Mouse (Mus musculus) brown adipose tissue, adult 24 weeks (tissue): ENCODE results near the gene Plxnd1. TPM values are rescaled to one million over a fixed set of nuclear protein-coding genes. Genes with fewer than 3 reads are reported as not detected.

Source experiments
- H3K27ac ChIP-seq: fragments of 200-500 bp; replicated peaks from 2 replicates; pipeline ENCODE4 v1.5.1; 2012; ENCODE audit warnings: low read depth, mild to moderate bottlenecking, low read length
- H3K4me1 ChIP-seq: fragments of 200-500 bp; 2 replicates; pipeline ENCODE4 v1.6.1; 2012; ENCODE audit warnings: low read length, mixed read lengths; ENCODE audit not compliant: control insufficient read depth, insufficient read depth, insufficient read length
- H3K4me3 ChIP-seq: fragments of 200-500 bp; 2 replicates; pipeline ENCODE4 v1.5.1; 2012; ENCODE audit warnings: low read depth, mild to moderate bottlenecking, low read length, moderate library complexity; ENCODE audit not compliant: insufficient read depth
- polyA plus RNA-seq: library from polyadenylated mRNA; stranded (reverse); fragments of >200 nt; gene quantifications from 2 replicates; pipeline ENCODE4 v1.2.4, GENCODE M21; 2012; ENCODE audit not compliant: missing spikeins, insufficient read depth, insufficient read length

Gene Plxnd1
- polyA plus RNA-seq, 1 experiment = 24.0 TPM

DNA sequence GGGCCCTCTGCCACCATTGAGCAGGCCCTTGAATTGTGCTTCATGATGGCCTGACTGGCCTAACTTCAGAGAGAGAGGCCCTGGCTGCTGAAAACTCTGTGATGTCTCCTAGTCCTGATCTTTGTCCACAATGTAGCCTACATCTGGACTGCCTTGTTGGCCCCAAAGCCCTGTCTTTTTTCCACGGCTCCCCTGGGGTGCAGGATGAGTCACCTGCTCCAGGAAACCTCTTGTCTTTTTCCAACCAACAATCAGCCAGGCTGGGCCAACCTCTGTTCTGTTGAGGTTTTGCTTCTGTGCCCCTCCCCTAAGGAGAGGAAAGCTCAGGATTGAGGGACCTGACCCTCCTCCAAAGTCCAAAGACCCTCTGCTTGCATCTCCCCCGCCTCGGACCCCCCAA is 33.1 kb downstream of the Plxnd1 start:
- Histone ChIP-seq H3K27ac (peak overlapping the region; percentile 20; the same call in 1 of the 2 replicates), H3K4me1 (peaks cover 39% of the 10 kb centered on the region), H3K4me3 (no peak overlapping the region)

GRCm38 (mm10) chr6:115960322-115960721 is 34.5 kb downstream of the Plxnd1 start:
- Histone ChIP-seq H3K27ac (no peak overlapping the region), H3K4me3 (no peak overlapping the region), H3K4me1 (peaks cover 44% of the 10 kb centered on the region)

DNA sequence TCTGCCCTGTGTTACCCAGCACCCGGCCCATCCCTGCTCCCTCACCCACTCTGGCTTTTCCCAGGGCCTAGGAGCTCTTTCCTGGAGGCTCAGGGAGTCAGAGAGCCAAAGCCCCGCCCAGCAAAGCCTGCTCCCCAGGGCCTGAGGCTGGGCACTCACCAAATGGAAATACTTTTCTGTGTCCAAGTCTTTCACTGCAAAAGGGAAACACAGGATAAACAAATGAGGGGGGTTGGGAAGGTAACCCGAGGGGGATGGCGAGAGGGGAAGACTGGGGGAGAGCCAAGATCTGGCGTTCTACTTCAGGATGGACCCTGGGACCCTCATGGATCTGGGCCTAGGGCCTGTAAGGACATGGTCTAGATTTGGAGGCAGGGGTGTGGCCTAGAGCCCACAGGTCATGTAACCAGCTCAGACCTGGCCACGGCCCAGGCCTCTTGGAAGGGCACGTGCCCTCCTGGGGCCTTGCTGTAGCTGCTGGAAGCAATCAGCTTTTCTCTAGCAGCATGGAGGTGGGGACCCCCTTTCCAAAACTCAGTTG is 35.6 kb downstream of the Plxnd1 start:
- H3K4me3 ChIP-seq = no peak overlapping the region
- peaks cover 47% of the 10 kb centered on the region for H3K4me1 ChIP-seq
- H3K27ac ChIP-seq = peak overlapping the region; percentile 95

DNA sequence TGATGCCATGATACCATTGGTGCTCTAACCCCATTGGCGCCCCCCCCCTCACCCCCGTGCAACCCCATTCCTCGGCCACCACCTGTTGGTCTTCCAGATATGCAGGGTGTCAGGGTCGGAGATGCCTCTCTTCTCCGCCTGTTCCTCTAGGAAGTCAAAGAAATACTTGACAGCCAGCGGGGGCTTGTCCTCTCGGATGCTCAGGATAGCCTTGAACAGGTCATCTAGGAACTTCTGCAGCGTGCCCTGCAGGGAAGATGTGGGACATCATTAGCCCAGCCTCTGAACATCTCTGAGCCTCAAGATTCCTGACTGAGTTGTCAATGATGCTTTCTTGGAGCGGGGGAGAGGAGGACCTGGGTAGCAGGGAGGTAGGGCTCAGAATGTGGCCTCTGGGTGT is 36.4 kb downstream of the Plxnd1 start:
- H3K4me3 ChIP-seq = no peak overlapping the region
- H3K4me1 ChIP-seq = peaks cover 50% of the 10 kb centered on the region
- peak overlapping the region; percentile 66 for H3K27ac ChIP-seq

DNA sequence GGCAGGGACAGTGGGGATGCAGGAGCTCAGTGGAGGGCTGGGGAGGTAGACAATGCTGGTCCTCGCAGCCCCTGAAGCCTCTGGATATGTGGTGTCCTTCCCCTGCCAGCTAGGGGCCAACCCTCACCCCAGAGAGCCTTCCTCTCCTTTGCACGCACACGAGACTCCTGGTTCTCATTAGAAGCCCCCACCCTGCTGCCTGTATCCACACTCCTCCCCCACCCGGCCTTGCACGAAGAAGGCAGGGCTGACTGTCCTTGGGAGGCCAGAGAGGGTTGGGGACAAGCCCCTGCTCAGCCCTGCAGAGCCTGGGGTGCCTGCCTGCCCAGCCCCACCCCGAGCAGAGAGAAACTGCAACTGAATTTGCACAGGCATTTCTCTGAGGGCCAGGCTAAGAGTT is 37.1 kb downstream of the Plxnd1 start:
- Histone ChIP-seq H3K27ac (peak overlapping the region; percentile 45; the same call in 1 of the 2 replicates), H3K4me1 (peaks cover 46% of the 10 kb centered on the region), H3K4me3 (no peak overlapping the region)

DNA sequence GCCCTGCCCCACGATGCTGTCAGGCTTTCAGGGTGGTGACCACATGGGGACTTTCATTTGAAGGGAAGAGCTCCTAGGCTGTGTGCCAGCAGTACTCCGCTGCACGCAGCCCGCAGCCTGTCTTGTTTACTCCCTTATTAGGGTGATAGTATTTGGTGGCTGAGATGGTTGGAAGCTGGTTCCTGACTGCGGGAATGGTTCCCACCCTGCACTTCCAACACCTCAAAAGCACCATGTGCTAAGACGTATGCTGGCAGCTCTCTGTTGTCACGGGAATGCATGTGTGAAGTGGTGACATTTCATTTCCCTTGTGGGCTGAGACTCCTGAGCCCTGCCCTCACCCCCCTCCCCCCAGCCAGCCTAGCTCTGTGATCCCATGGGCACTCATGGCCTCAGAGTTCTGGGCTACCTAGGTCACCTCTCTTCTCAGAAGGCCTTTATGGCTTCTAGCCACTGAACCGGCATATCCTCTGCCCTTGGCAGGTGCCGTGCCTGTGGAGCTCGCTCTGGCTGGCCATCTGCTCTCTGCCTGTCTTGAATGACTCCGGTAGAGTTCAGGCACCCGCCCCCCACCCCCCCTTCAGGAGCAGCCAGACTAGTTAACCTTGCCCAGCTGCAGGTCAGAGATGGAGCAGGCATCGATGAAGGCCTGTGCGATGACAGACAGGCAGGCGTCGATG is 37.7 kb downstream of the Plxnd1 start:
- Histone ChIP-seq H3K27ac (peak overlapping the region; percentile 45), H3K4me3 (no peak overlapping the region), H3K4me1 (peaks cover 43% of the 10 kb centered on the region)

DNA sequence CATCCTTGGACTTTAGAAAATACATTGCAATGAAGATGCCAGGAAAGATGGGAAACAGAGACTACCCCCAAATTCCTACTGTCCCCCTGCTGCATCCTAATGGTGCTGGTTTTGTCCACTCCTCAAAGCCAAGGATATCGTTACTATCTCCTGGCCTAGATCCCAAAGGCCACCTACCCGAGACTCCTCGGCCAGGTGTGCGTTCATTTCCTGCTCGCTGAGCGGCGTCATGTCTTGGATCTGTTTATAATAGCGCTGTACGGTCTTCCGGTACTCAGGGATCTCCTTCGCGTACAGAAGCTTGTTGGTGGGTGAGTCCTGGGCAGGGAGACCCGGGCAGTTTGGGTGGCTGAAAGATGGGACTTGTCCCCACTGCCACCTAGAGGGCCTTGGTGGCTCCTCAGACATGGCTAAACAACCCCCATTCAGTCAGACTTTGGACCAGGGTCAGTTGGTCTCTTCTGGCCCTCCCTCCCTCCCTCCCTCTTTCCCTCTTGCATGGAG is 38.3 kb downstream of the Plxnd1 start:
- Histone ChIP-seq H3K27ac (0 out of 2 replicates have a peak overlapping the region, but pooled peaks have one; percentile 14), H3K4me1 (peaks cover 43% of the 10 kb centered on the region), H3K4me3 (no peak overlapping the region)

DNA sequence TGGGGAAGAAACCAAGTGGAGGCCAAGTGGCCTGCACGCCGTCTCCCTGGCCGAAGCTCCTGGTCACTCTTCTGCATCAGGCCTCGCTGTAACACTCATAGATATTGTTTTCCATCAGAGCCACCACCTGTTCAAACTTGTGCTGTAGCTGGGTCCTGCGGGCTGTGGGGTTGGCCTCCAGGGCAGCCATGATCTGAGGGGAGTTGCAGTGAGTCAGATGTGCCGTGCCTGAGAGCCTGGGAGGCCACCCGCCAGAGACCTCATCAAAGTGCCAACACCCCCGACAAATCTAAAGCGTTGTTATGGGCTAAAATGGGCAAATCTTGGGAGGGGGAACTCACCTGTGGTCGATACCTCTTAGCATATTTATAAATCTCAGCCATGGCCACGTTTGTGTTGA is 39.1 kb downstream of the Plxnd1 start:
- Histone ChIP-seq H3K4me3 (no peak overlapping the region), H3K27ac (no peak overlapping the region; the same call in 1 of the 2 replicates), H3K4me1 (peaks cover 43% of the 10 kb centered on the region)

- H3K4me3 ChIP-seq = no peak overlapping the region
- peaks cover 40% of the 10 kb centered on the region for H3K4me1 ChIP-seq
- H3K27ac ChIP-seq = peak overlapping the region; percentile 35
Observed at GRCm38 (mm10) chr6:115955169-115955568, 39.6 kb downstream of the Plxnd1 start.

DNA sequence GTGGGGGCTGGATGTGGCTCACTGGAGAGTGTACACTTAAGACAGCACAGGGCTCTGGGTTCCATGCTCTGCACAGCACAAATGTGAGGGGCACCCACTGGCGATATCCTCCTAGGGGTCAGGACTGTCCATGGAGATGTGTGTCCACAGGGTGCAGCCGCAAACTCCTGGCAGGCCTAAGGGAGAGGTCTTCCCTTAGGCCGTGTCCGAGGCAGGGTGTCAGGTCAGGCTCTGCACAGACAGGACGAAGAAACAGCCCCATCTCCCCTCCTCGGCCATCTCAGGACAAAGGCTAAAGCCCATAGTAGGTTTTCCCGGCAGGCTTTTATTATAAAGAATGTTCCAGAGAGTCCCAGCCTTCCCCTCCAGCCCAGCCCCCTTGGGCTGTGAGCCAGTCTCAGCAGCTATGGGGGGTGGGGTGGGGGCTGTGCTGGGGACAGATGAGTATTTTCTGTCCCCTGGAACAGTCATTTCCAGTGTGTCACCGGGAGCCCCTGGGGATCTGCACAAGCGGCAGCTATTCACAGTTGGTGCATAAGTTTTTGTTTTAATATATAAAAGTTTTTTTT is 40.2 kb downstream of the Plxnd1 start:
- Histone ChIP-seq H3K27ac (peak overlapping the region; percentile 61), H3K4me1 (peaks cover 35% of the 10 kb centered on the region)

GRCm38 (mm10) chr6:115946389-115946788 is 48.4 kb downstream of the Plxnd1 start:
- H3K4me1 ChIP-seq = peaks cover 7% of the 10 kb centered on the region
- H3K4me3 ChIP-seq = no peak overlapping the region
- no peak overlapping the region for H3K27ac ChIP-seq

More for the DNA sequence above, 40.2 kb downstream of the Plxnd1 start:
- H3K4me3 ChIP-seq = no peak overlapping the region

- Histone ChIP-seq H3K4me3 (no peak overlapping the region), H3K27ac (no peak overlapping the region), H3K4me1 (peaks cover 8% of the 10 kb centered on the region)
Observed at GRCm38 (mm10) chr6:115945633-115946032, 49.2 kb downstream of the Plxnd1 start.

GRCm38 (mm10) chr6:115944638-115945037 is 50.2 kb downstream of the Plxnd1 start, which contains the start of gene H1foo:
Gene H1foo (plus strand): TSS chr6:115944938.
- peaks cover 8% of the 10 kb centered on the region for H3K4me1 ChIP-seq
- H3K27ac ChIP-seq = no peak within 1 kb of the TSS
- H3K4me3 ChIP-seq = no peak within 1 kb of the TSS

GRCm38 (mm10) chr6:115943498-115944427 is 51.0 kb downstream of the Plxnd1 start:
- H3K27ac ChIP-seq = peak overlapping the region; percentile 31; the same call in 1 of the 2 replicates
- H3K4me1 ChIP-seq = peaks cover 8% of the 10 kb centered on the region
- H3K4me3 ChIP-seq = no peak overlapping the region

DNA sequence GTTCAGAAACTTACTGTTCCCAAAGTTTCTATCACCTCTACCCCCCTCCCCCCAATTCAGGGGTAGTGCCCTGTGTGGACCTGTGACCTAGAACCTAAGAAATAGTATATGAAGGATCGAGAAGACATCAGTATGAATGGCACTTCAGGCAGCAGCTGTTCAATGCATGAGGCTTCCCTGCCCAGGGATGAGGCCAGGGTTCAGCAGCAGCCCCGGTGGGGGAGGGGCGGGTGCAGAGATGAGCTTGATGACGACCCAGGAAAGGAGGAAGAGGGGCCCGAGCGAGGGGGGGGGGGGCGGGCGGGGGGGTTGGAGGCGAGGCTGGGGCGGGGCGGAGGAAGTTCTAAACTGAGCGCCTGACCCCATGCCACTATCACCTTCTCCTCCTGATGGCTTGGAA is 53.7 kb downstream of the Plxnd1 start:
- no peak overlapping the region for H3K4me3 ChIP-seq
- peaks cover 8% of the 10 kb centered on the region for H3K4me1 ChIP-seq
- no peak overlapping the region for H3K27ac ChIP-seq
